Mouse (Mus musculus): ENCODE measurements at regions not wholly inside any gene's neighbourhood (a gene's known extent, or its start where the extent isn't known, plus 50 kb on each side); places are given as distances from the start of the nearest gene placed in this dataset.
A peak's percentile ranks its signal among the peaks of the same experiment; 100 is the strongest.

- no peak for ATAC-seq (replicated peaks; ENCODE audit: poor library complexity)
Measured at GRCm38 (mm10) chr12:25415641-25416040, 318.7 kb upstream of the Id2 start.

GRCm38 (mm10) chr12:25415232-25415631, 318.3 kb upstream of the Id2 start:
- ATAC-seq (replicated peaks; ENCODE audit: poor library complexity) = peak; percentile 75

DNA sequence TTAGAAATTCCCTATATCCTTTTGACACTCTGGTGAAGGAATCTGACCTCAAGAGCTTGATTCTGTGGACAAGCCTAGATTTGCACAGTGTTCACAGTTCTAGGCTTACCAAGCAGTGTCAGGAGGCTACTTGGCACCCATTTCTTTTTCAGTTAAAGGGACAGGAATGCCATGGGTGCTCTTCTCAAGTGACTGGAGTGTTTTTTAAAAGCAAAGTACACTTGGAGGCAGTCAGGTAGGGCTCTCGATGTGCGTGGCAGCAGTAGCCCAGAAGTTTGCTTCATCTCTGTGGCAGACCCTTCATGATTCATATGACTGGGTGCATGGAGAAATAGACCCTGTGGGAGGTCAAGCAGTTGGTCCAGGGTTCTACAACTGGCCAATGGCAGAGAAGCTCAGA, 310.4 kb upstream of the Id2 start:
- ATAC-seq (replicated peaks; ENCODE audit: poor library complexity) = no peak

DNA sequence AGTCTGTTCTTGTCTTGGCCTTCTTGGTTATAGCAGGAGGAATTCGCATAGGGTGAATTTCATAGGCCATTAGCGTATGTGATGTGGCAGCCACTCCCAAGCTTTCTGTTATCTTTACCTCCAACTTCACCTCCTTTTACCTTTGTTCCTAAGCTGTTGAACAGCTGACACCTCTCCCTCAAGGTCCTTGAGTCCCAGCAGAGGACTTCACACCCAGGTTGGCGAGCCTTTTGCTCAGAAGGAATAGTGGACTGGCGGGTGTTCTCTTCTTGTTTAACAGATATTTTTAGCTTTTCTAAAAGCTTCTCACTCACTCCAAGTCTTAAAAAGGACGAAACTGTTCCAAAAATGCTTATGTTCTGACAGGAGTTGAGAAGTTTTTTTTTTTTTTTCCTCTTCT, 303.4 kb upstream of the Id2 start:
- no peak for ATAC-seq (replicated peaks; ENCODE audit: poor library complexity)

DNA sequence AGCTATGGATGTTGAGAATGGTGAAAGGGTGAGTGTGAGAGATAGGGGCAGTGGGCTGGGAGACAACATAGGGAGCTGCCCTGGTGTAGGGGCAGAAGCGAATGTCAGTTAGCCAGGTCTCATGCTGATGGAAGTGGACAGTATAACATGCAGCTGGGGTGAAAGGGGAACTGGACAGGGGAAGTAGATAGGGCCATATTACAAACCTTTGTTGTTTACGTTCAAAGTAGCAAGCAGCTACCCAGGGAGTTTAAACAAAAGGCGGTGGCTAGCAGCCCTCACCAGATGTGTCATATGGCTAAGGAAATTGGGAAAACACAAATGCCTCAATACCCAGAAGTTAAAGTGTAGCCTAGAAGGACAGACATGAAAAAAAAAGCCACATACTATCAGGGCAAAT, 301.8 kb upstream of the Id2 start:
- peak; percentile 61 for ATAC-seq (replicated peaks; ENCODE audit: poor library complexity)

GRCm38 (mm10) chr12:25394326-25394725, 297.4 kb upstream of the Id2 start:
- 0 out of 2 replicates have a peak, but pooled peaks have one; percentile 23 for ATAC-seq (replicated peaks; ENCODE audit: poor library complexity)

DNA sequence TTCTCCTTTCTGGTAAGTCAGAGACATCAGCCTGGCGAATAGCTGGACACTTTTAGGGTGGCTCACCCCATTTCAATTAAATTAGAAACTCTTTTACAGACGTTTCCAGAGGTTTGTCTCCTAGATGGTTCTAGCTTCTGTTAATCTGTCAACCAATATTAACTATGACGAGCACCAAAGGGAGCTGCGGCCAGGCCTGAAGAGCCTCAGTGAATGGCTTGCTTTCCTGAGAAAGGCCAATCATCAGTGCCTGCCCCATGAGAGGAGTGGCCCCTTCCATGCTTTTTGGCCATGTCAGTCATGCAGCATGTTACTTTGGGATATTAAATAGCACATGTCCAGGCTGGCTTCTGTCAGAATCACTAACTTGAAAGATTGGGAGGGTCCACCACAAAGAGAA, 296.6 kb upstream of the Id2 start:
- ATAC-seq (replicated peaks; ENCODE audit: poor library complexity) = no peak

DNA sequence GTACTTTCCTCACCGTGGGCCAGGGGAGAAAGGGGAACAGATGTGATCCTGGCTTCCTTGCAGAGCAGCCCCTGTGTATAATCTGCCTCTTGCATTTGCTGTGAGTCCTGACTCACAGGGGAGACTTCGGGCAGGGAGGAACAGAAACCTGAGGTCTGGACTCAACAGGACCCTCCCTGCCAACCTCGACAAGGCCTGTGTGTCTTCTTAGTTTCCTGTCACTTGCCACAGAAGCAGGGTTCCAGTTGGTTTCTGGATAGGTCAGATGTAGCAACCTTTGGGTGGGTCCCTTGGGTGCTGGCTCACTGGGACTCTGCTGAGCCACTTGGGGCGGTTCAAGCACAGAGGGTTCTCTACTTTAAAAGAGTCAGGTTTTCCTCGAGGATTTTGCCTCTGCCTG, 292.3 kb upstream of the Id2 start:
- ATAC-seq (replicated peaks; ENCODE audit: poor library complexity) = peak; percentile 96

DNA sequence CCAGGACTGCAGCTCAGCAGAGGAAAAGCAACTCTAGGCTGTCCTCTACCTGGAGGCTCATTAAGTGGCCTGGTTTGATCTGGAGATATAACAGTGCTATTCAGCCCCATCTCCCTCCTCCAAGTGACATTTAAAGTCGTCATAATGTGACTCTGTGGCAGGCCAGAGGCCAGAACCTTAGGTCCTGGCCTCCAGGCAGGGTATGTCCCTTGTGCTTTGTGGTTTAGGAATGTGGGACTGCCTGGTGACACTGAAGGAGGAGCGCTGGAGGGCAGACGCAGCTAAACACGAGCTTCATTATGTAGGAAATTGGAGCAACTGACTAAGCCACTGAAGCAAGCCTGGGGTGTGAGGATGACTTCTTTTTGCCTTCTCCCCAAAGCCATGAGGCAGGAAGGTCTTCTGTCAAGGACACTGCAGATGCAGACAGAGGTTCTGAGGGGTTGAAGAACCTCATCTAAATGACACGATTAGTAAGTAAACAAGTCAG, 290.9 kb upstream of the Id2 start:
- no peak for ATAC-seq (replicated peaks; ENCODE audit: poor library complexity)

DNA sequence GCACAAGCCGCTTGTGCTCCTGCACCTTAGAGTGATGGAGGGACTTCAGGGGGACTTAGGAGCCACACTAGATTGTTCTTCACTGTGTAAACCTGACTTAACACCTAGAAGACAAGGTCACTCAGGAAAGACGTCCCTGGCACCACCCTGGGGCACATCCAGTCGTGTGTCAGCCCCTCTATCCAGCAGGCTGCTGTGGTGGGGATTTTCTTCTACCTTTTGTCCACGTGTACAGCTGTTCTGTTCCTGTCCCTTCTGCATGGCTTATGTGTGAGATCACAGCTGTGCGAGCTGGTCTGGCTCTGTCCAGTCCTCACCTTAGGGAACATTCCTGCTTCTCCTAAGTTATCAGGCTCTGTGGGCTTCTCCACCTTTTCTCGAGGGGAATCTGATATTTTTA, 286.0 kb upstream of the Id2 start:
- ATAC-seq (replicated peaks; ENCODE audit: poor library complexity) = no peak

- no peak for ATAC-seq (replicated peaks; ENCODE audit: poor library complexity)
Measured at GRCm38 (mm10) chr12:25382475-25382874, 285.5 kb upstream of the Id2 start.

DNA sequence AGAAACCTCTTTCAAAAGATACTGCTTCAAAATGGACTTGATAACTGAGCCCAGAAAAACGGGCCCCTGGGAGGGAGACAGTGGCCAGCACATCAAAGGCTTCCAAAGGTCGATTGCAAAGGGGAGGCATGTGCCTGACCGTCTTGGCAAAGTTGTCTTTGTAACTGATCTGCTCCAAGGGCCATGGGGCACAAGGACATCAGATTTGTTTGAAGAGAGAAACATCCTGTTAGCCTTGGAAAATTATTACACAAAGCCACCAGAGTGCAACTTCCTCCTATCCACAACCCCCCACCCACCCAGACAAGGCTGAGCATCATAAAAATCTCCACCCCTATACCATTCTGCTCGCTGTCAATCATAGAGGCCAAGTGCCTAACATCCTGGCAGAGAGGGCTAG, 284.7 kb upstream of the Id2 start:
- peak; percentile 36; the same call in 1 of the 2 replicates for ATAC-seq (replicated peaks; ENCODE audit: poor library complexity)

DNA sequence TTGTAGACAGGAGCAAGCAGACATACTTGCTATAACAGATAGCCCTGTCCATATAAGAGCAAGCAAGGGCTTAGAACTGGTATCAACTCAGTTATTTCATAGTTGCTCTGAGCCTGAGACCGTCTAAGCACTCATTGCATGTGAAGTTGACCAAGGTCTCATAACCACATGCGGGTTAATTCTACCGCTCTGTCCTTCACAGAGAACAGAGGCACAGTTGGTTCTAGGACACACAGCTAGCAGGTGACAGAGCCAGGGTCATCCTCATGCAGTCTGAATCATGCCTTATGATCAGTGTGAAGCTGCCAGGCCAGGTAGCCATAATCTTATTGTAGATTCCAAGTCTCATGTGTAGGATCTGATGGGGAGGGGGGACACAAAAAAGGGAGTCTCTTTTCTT, 283.1 kb upstream of the Id2 start:
- ATAC-seq (replicated peaks; ENCODE audit: poor library complexity) = no peak

DNA sequence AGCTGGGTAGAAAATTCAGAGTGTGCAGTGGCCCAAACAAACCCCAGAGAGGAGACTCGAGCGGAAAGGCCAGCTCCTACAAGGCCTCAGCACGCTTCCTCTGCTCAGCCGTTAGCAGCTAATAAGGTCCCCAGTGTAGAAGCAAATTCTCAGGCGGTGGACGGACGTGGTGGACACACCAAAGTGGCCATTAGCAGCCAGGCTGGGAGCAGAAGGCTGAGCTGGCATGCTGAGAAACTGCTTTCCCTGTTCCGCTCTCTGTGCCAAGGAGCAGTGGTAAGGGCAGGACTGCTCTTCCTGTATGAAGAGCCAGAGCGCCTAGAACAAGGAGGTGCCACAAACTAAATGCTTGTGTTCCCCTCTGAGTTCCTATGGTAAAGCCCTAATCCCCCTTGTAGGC, 282.1 kb upstream of the Id2 start:
- ATAC-seq (replicated peaks; ENCODE audit: poor library complexity) = no peak

DNA sequence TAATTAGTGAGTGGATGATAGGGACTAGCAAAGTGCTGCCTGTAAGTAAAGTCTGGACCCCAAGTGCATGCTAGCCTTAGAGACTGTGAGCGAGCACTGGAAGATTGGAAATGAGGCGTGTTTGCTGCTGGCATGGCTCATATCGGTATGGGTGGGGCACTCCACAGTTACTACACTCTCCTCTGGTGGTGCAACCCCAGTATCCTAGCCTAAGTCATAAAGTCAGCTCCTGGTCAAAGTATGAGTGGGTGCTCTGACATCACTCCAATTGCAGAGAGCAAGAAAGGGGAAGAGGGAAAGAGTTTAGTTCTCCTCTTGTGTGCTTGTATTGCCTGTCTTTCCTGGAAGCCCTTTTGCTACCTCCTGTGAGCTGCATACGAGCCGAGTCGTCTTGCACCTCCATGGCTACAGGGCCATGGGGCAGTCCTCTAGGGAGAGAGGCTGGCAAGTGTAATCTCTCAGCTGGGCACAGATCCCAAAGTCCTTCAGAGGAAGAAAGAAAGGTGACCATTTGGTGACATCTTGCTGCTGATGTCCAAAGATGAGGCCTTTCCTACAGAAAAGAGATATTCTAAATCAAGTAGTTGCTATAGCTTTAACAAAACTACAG, 281.2 kb upstream of the Id2 start:
- peak; percentile 96 for ATAC-seq (replicated peaks; ENCODE audit: poor library complexity)

- no peak for ATAC-seq (replicated peaks; ENCODE audit: poor library complexity)
Measured at GRCm38 (mm10) chr12:25376451-25376850, 279.5 kb upstream of the Id2 start.

DNA sequence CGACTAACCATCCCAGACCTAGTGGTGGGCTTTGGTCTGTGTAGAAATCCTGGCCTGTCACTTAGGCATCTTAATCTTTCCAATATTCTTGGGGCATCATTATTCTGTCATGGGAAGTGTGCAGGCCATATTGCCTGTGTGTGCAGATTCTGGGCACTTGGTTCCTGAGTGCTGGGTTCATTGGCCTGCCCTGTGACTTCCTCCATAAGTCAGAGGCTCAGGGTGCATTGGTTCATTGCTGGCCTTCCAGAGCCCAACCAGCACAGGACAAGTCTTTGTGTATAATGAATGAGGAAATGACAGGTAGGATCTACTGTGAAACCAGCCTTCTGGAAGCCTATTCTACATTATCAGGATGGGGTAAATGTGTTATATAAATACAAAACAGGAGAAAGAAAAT, 270.6 kb upstream of the Id2 start:
- no peak for ATAC-seq (replicated peaks; ENCODE audit: poor library complexity)

GRCm38 (mm10) chr12:25365600-25366267, 268.8 kb upstream of the Id2 start:
- no peak for ATAC-seq (replicated peaks; ENCODE audit: poor library complexity)

GRCm38 (mm10) chr12:25364966-25365568, 268.1 kb upstream of the Id2 start:
- ATAC-seq (replicated peaks; ENCODE audit: poor library complexity) = no peak

- ATAC-seq (replicated peaks; ENCODE audit: poor library complexity) = no peak
Measured at GRCm38 (mm10) chr12:25363839-25364238, 266.9 kb upstream of the Id2 start.

DNA sequence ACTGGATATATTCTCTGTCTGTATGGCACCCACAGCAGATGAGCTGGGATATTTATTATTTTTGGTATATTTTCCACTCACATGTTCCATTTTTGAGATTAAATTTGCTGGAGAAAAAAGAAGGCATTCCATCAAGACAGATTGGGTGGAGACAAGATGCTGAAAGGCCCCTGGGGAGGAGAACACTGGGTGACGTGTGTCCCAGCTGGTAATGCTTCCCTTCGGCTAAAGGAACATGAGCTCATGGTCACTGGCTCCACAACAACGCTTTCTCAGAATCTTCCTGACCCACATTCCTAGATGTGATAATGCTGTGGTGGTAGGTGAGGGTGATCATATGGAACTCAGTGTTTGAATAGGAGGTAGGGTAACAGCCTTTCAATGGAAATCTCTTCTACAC, 266.4 kb upstream of the Id2 start:
- no peak for ATAC-seq (replicated peaks; ENCODE audit: poor library complexity)

GRCm38 (mm10) chr12:25362771-25363170, 265.8 kb upstream of the Id2 start:
- ATAC-seq (replicated peaks; ENCODE audit: poor library complexity) = no peak
